Mouse (Mus musculus) brain, embryonic 14.5 days (tissue): ENCODE measurements at regions not wholly inside any gene's neighbourhood (a gene's known extent, or its start where the extent isn't known, plus 50 kb on each side); places are given as distances from the start of the nearest gene placed in this dataset.

Experiments
- CTCF ChIP-seq: fragments of 200-500 bp; IDR thresholded peaks from 2 replicates; pipeline ENCODE4 v1.5.1; 2012; ENCODE audit warnings: inconsistent platforms, mild to moderate bottlenecking, moderate library complexity, borderline replicate concordance; ENCODE audit not compliant: insufficient read depth, insufficient read length; ENCODE audit errors: extremely low read depth
- POLR2A ChIP-seq: fragments of 200-500 bp; IDR thresholded peaks from 2 replicates; pipeline ENCODE4 v1.6.1; 2012; ENCODE audit warnings: mild to moderate bottlenecking, inconsistent platforms, borderline replicate concordance; ENCODE audit not compliant: poor library complexity, insufficient read depth, insufficient read length, severe bottlenecking; ENCODE audit errors: extremely low read depth

GRCm38 (mm10) chr19:30354981-30355380 lies 122.2 kb downstream of the Mbl2 start:
- TF ChIP-seq CTCF (no peak), POLR2A (no peak)
